Mouse (Mus musculus) spleen, adult 2 months (tissue): ENCODE data around the gene Gm42742.

Experiments used
- CTCF ChIP-seq: fragments of 200-500 bp; IDR thresholded peaks from 2 replicates; pipeline ENCODE4 v1.5.1; 2011; ENCODE audit warnings: mild to moderate bottlenecking, inconsistent platforms; ENCODE audit not compliant: insufficient read depth, insufficient read length, insufficient replicate concordance; ENCODE audit errors: extremely low read depth
- POLR2A ChIP-seq: fragments of 200-500 bp; IDR thresholded peaks from 2 replicates; pipeline ENCODE4 v1.6.1; 2011; ENCODE audit warnings: low read depth, low read length, inconsistent platforms

- TF ChIP-seq CTCF: no peak
- no peak for TF ChIP-seq POLR2A
These were observed 43.9 kb downstream of the Gm42742 start for GRCm38 (mm10) chr7:126976878-126977459.
